Mouse (Mus musculus): Measurements from ENCODE around the gene Psph. TPM values are rescaled to one million over a fixed set of nuclear protein-coding genes. Genes with fewer than 3 reads are reported as not detected.
"Not testable (repeated sequence)": the region's sequence is repeated elsewhere in the genome, so short reads cannot be mapped to it uniquely, and the experiment has no call there.

Psph gene
- polyA plus RNA-seq (2012; rRNA removed) = 16.6 and 21.7 TPM in 2 replicates

DNA sequence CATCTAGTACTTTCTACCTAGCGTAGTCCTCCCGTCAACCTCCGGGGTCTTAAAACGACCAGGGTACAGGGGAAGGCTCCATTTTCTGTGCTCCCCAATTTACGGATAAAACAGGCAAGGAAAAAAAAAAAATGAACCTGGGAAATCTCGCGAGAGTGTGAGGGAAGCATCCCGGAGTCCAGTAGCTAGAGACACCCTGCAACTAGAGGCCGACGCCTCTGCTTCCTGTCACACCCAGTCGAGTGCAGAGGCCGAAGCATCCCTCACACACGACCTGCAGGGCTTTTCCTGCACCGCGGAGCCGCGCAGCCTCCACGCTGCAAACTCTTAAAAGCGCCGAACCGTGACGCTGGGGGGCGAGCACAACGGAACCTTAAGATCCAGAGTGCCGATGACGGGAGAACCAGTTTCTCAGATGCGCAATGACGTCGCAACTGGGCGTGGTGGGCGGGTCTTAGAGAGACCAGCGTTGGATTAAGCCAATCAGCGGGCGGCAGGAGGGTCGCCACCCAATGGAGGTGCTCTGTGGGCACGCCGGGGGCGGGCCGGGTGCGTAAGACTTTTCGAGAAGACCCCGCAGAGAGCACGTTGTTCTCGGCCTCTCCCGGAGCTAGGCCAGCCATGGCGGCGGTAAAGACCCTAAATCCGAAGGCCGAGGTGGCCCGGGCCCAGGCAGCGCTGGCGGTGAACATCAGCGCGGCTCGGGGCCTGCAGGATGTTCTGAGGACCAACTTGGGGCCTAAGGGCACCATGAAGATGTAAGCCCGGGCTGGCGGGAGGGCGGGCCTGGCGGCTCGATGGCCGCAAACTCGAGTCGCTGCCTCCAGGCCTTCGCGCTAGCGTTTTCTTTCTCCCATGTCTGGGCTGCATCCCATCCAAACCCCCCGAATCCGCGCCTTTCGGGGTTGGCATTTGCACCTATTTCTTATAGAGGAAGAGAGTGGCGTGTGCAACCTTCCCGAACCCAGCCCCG is at the start of gene Psph:
Psph (minus strand) TSS at position 632 of the 973 bp plus-strand sequence.
- DNase-seq (ENCODE audit: low read depth) = peak; percentile 100
- TF ChIP-seq POLR2A (IDR thresholded peaks at IDR 0.05; ENCODE audit: borderline replicate concordance, extremely low read depth, insufficient read depth, insufficient read length, poor library complexity, severe bottlenecking) (peak; percentile 71; the same call in 1 of the 2 replicates), CTCF (IDR thresholded peaks at IDR 0.05; ENCODE audit: borderline replicate concordance, extremely low read depth, insufficient read depth, insufficient read length) (no peak)

- not testable (repeated sequence) for DNase-seq (ENCODE audit: low read depth)
Measured at GRCm38 (mm10) chr5:129790591-129790990, 3.3 kb upstream of the Psph start.

- DNase-seq (ENCODE audit: low read depth) = no peak
- TF ChIP-seq CTCF (IDR thresholded peaks at IDR 0.05; ENCODE audit: borderline replicate concordance, extremely low read depth, insufficient read depth, insufficient read length) (no peak), POLR2A (IDR thresholded peaks at IDR 0.05; ENCODE audit: borderline replicate concordance, extremely low read depth, insufficient read depth, insufficient read length, poor library complexity, severe bottlenecking) (no peak)
Measured at GRCm38 (mm10) chr5:129787818-129788593, 757 bp upstream of the Psph start.

DNA sequence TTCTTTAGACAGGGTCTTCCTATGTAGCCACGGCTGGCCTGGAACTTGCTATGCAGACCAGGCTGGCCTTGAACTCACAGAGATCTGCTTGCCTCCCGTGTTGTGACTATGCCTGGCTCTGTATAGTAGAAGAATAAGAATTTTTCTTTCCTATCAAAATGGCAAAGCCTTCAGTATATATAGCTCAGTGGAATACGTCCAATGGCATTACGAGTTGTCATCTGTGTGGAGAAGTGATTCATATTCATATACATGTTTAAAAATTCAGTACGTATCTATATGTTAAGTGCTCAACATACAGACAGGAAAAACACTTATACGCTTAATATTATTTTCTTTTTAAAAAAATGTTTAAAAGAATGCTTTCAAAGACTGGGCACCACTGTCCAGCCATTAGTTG is 1.1 kb downstream of the Psph start:
- DNase-seq (ENCODE audit: low read depth) = peak; percentile 9
- TF ChIP-seq CTCF (IDR thresholded peaks at IDR 0.05; ENCODE audit: borderline replicate concordance, extremely low read depth, insufficient read depth, insufficient read length) = no peak
- no peak for TF ChIP-seq POLR2A (IDR thresholded peaks at IDR 0.05; ENCODE audit: borderline replicate concordance, extremely low read depth, insufficient read depth, insufficient read length, poor library complexity, severe bottlenecking)

DNA sequence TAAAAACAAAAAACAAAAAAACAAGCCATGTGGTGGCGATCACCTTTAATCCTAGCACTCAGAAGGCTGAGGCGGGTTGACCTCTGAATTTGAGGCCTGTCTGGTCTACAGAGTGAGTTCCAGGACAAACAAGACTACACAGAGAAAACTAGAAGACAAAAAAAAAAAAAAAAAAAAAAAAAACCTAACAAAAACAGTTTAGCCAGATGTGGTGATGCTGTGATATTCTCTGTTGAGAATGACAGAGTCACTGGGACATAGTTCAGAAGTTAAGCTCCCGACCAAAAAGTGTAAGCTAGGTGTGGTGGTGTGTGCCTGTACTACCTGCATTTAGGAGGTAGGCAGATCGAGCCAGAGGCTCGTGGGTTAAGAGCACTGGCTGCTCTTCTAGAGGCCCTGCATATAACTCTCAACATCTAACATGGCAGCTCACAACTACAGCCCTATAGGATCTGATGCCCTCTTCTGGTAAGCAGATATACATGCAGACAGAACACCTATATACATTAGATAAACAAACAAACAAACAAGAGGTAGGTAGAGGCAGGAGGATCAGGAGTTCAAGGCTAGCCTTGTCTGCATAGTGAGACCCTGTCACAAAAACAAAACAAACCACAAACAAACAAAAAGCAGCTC is 1.9 kb downstream of the Psph start:
- TF ChIP-seq POLR2A (IDR thresholded peaks at IDR 0.05; ENCODE audit: borderline replicate concordance, extremely low read depth, insufficient read depth, insufficient read length, poor library complexity, severe bottlenecking) (no peak), CTCF (IDR thresholded peaks at IDR 0.05; ENCODE audit: borderline replicate concordance, extremely low read depth, insufficient read depth, insufficient read length) (no peak)
- DNase-seq (ENCODE audit: low read depth) = no peak

DNA sequence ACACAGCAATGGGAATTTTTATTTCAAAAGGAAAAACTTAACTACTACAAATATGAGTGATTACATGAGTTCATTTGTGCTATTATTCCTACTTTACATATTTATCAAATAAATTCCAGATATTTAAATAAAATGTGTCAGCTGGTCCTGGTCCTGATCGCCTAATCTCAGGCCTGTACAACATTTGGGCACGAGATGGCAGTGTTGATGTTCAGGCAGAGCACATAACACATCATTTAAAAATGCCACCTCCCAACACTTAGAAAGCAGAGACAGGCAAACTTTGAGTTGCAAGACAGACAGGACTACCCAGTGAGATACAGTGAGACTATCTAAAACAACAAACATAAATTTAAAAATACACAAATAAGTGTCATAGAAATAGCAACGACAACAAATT is 5.0 kb downstream of the Psph start:
- TF ChIP-seq CTCF (IDR thresholded peaks at IDR 0.05; ENCODE audit: borderline replicate concordance, extremely low read depth, insufficient read depth, insufficient read length) = peak; percentile 51; the same call in 1 of the 2 replicates
- no peak for TF ChIP-seq POLR2A (IDR thresholded peaks at IDR 0.05; ENCODE audit: borderline replicate concordance, extremely low read depth, insufficient read depth, insufficient read length, poor library complexity, severe bottlenecking)
- DNase-seq (ENCODE audit: low read depth) = peak; percentile 51

- no peak for DNase-seq (ENCODE audit: low read depth)
- no peak for TF ChIP-seq CTCF (IDR thresholded peaks at IDR 0.05; ENCODE audit: borderline replicate concordance, extremely low read depth, insufficient read depth, insufficient read length)
- TF ChIP-seq POLR2A (IDR thresholded peaks at IDR 0.05; ENCODE audit: borderline replicate concordance, extremely low read depth, insufficient read depth, insufficient read length, poor library complexity, severe bottlenecking) = no peak
Measured at GRCm38 (mm10) chr5:129780131-129780530, 7.1 kb downstream of the Psph start.

DNA sequence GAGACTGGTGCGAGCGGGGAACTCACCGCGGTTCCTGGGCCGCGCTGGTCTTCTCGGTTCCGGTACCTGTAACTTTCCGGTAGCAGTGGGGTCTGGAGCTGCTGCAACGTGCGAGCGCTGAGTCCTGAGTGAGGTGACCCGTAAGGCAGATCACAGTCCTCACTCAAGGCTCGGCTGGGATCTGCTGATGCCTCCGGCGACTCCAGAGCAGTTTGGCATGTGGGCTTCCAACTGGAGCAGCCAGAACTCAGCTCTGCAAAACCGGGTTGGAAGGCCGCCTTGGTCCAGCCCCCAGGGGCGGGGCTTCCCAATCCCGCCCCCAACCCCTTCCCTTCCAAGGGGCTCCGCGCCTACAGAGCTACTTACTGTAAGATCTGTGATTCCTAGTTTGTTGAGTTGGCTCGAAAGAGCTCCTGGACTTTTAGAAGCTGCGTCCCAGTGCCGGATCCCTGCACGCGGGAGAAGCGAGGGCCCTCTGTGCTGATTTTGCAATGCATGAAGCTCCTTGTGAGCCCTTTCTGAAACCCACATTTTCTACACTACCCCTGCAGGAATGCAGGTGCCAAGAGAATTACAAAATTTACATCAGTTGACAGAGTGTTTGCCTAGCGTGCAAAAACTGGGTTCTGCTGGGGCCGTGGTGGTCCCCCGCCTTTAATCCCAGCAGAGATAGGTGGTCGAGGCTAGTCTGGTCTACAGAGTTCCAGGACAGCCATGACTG is 8.1 kb downstream of the Psph start:
- peak; percentile 20; the same call in 1 of the 2 replicates for TF ChIP-seq POLR2A (IDR thresholded peaks at IDR 0.05; ENCODE audit: borderline replicate concordance, extremely low read depth, insufficient read depth, insufficient read length, poor library complexity, severe bottlenecking)
- no peak for TF ChIP-seq CTCF (IDR thresholded peaks at IDR 0.05; ENCODE audit: borderline replicate concordance, extremely low read depth, insufficient read depth, insufficient read length)
- DNase-seq (ENCODE audit: low read depth) = peak; percentile 92

GRCm38 (mm10) chr5:129778348-129778995 is 8.8 kb downstream of the Psph start:
- no peak for DNase-seq (ENCODE audit: low read depth)
- TF ChIP-seq CTCF (IDR thresholded peaks at IDR 0.05; ENCODE audit: borderline replicate concordance, extremely low read depth, insufficient read depth, insufficient read length) (no peak), POLR2A (IDR thresholded peaks at IDR 0.05; ENCODE audit: borderline replicate concordance, extremely low read depth, insufficient read depth, insufficient read length, poor library complexity, severe bottlenecking) (no peak)

- TF ChIP-seq POLR2A (IDR thresholded peaks at IDR 0.05; ENCODE audit: borderline replicate concordance, extremely low read depth, insufficient read depth, insufficient read length, poor library complexity, severe bottlenecking) = no peak
- TF ChIP-seq CTCF (IDR thresholded peaks at IDR 0.05; ENCODE audit: borderline replicate concordance, extremely low read depth, insufficient read depth, insufficient read length) = no peak
- no peak for DNase-seq (ENCODE audit: low read depth)
Measured at GRCm38 (mm10) chr5:129774661-129775060, 12.6 kb downstream of the Psph start.

- DNase-seq (ENCODE audit: low read depth) = not testable (repeated sequence)
Measured at GRCm38 (mm10) chr5:129773330-129773729, 13.9 kb downstream of the Psph start.
